Comparison of ENCODE assay signal across 14 mouse cellular contexts in genomic region chr8:48341276-48341675, GRCm38 (mm10).
"Had no signal": no experiment of that assay in that cellular context is flagged by ENCODE, and none has a peak within 500 bp of the region (broad histone marks: within the 10 kb centered on the region; RNA-seq: fewer than 3 reads in every experiment).

No protein-coding gene starts in this region.

- H3K9ac ChIP-seq: liver, embryonic 13.5 days; stomach, embryonic 15.5 days had no signal

- H3K27me3 ChIP-seq: liver, embryonic 13.5 days; stomach, embryonic 15.5 days had no signal

- H3K4me3 ChIP-seq: left cerebral cortex, adult 2 months; liver, embryonic 13.5 days; stomach, embryonic 15.5 days had no signal

- H3K36me3 ChIP-seq: liver, embryonic 13.5 days; stomach, embryonic 15.5 days had no signal

- DNase-seq: kidney, adult 18-20 months; kidney, postnatal 10 days; kidney, postnatal 36 days; layer of hippocampus, postnatal 36 days; liver, embryonic 13.5 days; lung, adult 2 months; lung, postnatal 14 days; lung, postnatal 4 days; right cerebral cortex, postnatal 25 days; spleen, adult 18-20 months; thymus, postnatal 25 days had no signal

- H3K4me2 ChIP-seq: liver, embryonic 13.5 days; stomach, embryonic 15.5 days had no signal

- ATAC-seq: intestine, embryonic 16.5 days had no signal

- H3K27ac ChIP-seq: left cerebral cortex, adult 2 months; liver, embryonic 13.5 days; stomach, embryonic 15.5 days had no signal

- H3K9me3 ChIP-seq: stomach, embryonic 15.5 days had no signal

- H3K4me1 ChIP-seq: liver, embryonic 13.5 days; stomach, embryonic 15.5 days had no signal
